Mouse (Mus musculus) neural tube, embryonic 15.5 days (tissue): ENCODE data around the gene Cacna1e. TPM values are rescaled to one million over a fixed set of nuclear protein-coding genes. Genes with fewer than 3 reads are reported as not detected.
A peak's percentile ranks its signal among the peaks of the same experiment; 100 is the strongest.

Source experiments
- ATAC-seq: fragments of 200-750 bp; cut with Nextera tagmentation; 2 replicates; pipeline ENCODE4 v1.8.0; 2017; ENCODE audit warnings: mild to moderate bottlenecking, moderate TSS enrichment, moderate library complexity; ENCODE audit not compliant: low FRiP score
- H3K27ac ChIP-seq: fragments of 300-500 bp; sonication (generic); replicated peaks from 2 replicates; pipeline ENCODE4 v1.5.1; 2015; ENCODE audit warnings: mild to moderate bottlenecking, inconsistent platforms
- H3K27me3 ChIP-seq: fragments of 300-500 bp; sonication (generic); replicated peaks from 2 replicates; pipeline ENCODE4 v1.6.1; 2015; ENCODE audit warnings: inconsistent platforms
- H3K36me3 ChIP-seq: fragments of 300-500 bp; sonication (generic); 2 replicates; pipeline ENCODE4 v1.6.1; 2015; ENCODE audit warnings: inconsistent platforms
- H3K4me1 ChIP-seq: fragments of 300-500 bp; sonication (generic); 2 replicates; pipeline ENCODE4 v1.6.1; 2015; ENCODE audit warnings: inconsistent platforms
- H3K4me2 ChIP-seq: fragments of 300-500 bp; sonication (generic); 2 replicates; pipeline ENCODE4 v1.6.1; 2015; ENCODE audit warnings: inconsistent platforms, mild to moderate bottlenecking, moderate library complexity
- H3K4me3 ChIP-seq: fragments of 300-500 bp; sonication (generic); replicated peaks from 2 replicates; pipeline ENCODE4 v1.5.1; 2015; ENCODE audit warnings: mild to moderate bottlenecking, inconsistent platforms
- H3K9ac ChIP-seq: fragments of 300-500 bp; sonication (generic); replicated peaks from 2 replicates; pipeline ENCODE4 v1.6.1; 2015; ENCODE audit warnings: mild to moderate bottlenecking, inconsistent platforms
- H3K9me3 ChIP-seq: fragments of 300-500 bp; sonication (generic); replicated peaks from 2 replicates; pipeline ENCODE4 v1.6.1; 2016; ENCODE audit warnings: inconsistent platforms
- WGBS: fragments of 180-500 bp; shearing (Covaris S2); methylation state at CpG from one replicate; pipeline ENCODE4 v1.1.7; 2015; ENCODE audit warnings: mixed read lengths; 5-methylcytosine and 5-hydroxymethylcytosine counted together
- polyA plus RNA-seq: library from polyadenylated mRNA; unstranded; fragments of >200 nt; fragmentation: Nextera tagmentation; extraction: Ambion mirVana; gene quantifications from 2 replicates; pipeline ENCODE4 v1.2.1, GENCODE M21; 2015

Gene Cacna1e
- polyA plus RNA-seq, 1 experiment from 2014 or later, result 17.1 TPM

DNA sequence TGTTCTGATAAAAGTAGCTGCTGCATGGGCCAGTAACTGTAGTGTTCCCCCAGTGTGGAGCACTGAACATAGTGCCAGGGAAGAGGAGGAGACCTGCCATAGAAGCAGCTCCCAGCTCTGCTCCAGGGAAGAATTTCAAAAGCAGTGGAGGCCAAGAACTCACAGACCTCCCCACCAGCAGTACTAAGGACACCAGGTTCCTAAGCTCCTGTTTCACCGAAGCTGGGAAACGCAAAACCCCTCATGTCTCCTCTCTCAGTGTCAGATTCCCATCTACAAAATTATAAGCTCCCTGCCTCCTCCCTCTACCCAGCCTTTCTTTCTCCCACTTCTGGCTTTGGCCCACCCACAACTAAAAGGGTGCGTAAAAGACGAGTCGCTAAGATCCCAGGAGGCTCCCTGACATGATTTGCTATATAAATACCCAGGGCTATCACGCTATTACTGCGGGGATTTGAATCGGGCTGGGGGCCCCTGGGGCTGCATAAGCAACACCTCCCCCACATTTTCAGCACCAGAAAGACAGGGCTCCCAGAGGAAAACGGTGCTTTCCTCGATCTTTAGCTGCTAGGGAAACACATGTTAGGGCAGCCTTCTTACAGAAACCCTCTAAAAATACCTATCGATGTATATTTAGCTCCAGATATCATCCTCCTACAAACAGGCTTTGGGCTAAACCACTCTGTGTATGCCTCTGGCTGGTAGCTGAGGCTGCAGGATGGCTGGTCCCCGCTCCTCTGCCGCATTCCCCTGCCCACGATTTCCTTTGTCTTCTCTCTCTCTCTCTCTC, 195.2 kb downstream of the Cacna1e start:
- 33% methylated on average over 14 of the region's 14 CpGs for WGBS

DNA sequence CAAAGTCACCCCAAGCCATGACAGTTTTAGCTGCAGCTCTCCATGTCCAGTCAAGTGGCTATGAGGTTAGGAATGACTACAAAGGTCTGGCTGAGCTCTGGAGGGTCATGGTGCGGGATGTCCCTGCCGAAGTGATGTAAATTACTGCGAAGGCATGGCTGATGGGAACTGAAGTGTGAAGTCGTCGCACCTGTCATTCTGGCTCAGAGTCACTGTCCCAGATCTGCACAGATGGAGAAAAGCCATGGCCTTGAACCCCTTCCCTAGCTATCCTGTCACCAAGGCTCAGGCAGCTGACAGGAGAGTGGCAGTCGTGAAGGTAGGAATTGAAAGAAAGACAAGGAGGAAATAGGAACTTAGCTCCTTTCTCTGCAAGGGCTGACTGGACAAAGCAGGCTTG, 197.4 kb downstream of the Cacna1e start:
- no peak for ATAC-seq
- 76% methylated on average over 6 of the region's 6 CpGs for WGBS

More for the DNA sequence above, 195.2 kb downstream of the Cacna1e start:
- ATAC-seq, result no peak
- H3K9ac ChIP-seq, result no peak overlapping the region
- H3K9me3 ChIP-seq, result no peaks in the 10 kb centered on the region
- 0 out of 2 replicates have a peak overlapping the region, but pooled peaks have one; percentile 27 for H3K4me2 ChIP-seq
- peak overlapping the region; percentile 5; the same call in 1 of the 2 replicates for H3K27ac ChIP-seq
- H3K36me3 ChIP-seq, result no peaks in the 10 kb centered on the region
- no peak overlapping the region for H3K4me3 ChIP-seq
- H3K4me1 ChIP-seq, result peaks cover 6% of the 10 kb centered on the region
- no peaks in the 10 kb centered on the region for H3K27me3 ChIP-seq

DNA sequence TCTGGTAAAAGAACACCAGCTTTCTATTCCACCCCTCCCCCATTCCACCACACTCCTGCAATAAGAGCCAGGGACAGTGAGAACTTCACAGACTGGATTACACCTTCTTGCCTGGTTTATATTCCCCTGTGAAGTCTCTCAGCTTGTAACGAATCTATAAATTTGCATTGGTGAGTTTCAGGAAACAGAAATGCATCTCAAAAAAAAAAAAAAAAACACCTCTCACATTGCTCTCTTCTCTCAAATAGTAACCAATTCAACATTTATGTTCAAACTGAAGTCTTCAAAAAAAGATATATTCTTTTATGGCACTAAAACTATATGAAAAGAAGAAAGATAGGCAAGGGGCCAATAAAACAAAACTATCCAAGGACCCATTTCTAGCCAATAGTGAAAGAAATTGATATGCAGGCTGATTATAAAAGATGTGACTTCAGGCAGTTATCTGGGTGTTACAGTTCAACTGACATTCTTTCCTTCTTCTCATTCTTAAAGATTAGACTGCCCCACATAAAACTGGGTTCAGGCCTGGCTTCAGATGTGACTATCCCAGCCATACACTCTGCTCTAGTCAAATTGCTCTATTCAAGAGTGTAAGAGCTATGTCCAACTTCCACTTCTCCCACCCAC, 200.7 kb downstream of the Cacna1e start:
- Histone ChIP-seq H3K27ac (no peak overlapping the region), H3K9ac (no peak overlapping the region), H3K9me3 (no peaks in the 10 kb centered on the region), H3K4me3 (no peak overlapping the region), H3K4me1 (no peaks in the 10 kb centered on the region), H3K4me2 (no peak overlapping the region), H3K36me3 (no peaks in the 10 kb centered on the region; the same call in 1 of the 2 replicates), H3K27me3 (no peaks in the 10 kb centered on the region)
- no peak for ATAC-seq
- 76% methylated on average over 1 of the region's 1 CpGs for WGBS

More for the DNA sequence above, 197.4 kb downstream of the Cacna1e start:
- H3K4me2 ChIP-seq, result no peak overlapping the region
- no peaks in the 10 kb centered on the region for H3K9me3 ChIP-seq
- H3K36me3 ChIP-seq, result no peaks in the 10 kb centered on the region; the same call in 1 of the 2 replicates
- no peak overlapping the region for H3K4me3 ChIP-seq
- H3K4me1 ChIP-seq, result peaks cover 6% of the 10 kb centered on the region
- no peaks in the 10 kb centered on the region for H3K27me3 ChIP-seq
- H3K27ac ChIP-seq, result no peak overlapping the region
- no peak overlapping the region for H3K9ac ChIP-seq

DNA sequence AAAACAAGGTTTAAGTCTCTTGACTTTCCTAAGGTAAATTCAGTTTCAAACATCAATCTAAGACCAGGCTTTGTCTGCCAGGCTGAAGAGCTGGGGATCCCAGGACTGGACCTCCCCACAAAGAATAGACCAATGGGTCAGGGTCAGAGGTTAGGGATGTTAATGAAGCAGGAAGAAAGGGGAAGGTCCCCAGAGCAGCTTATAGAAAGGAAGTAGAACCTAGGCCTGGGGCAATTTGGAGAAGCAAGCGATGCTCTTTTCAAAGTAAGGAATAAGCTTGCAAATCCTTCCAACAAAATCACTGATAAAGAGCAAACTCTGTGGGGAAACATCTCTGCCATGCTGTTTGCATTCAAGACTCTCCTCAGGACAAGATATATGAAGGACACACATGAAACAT, 205.3 kb downstream of the Cacna1e start:
- Histone ChIP-seq H3K4me3 (no peak overlapping the region), H3K9me3 (no peaks in the 10 kb centered on the region), H3K27me3 (no peaks in the 10 kb centered on the region), H3K36me3 (no peaks in the 10 kb centered on the region; the same call in 1 of the 2 replicates), H3K9ac (no peak overlapping the region), H3K4me1 (no peaks in the 10 kb centered on the region), H3K27ac (no peak overlapping the region), H3K4me2 (no peak overlapping the region)
- no peak for ATAC-seq
- WGBS, result 19% methylated on average over 1 of the region's 1 CpGs

DNA sequence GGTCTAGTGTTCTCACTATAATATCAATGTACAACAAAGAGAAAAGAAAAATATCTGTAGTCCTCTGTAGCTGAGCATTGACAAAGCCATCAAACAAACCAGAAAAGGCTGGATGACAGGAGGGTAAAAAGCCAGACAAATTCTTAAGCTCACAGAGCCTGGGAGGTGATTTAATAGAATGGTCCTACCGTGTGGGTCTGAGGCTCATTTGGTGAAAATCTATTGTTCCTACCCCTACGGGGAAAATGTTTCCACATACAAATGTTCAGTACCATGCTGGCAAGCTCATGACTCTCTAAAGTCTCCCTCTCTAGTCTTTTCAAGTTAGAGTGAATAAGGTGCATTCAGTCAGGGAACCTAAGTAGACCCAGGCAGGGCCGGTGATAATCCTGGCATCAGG, 206.2 kb downstream of the Cacna1e start:
- H3K9ac ChIP-seq, result no peak overlapping the region
- no peak for ATAC-seq

DNA sequence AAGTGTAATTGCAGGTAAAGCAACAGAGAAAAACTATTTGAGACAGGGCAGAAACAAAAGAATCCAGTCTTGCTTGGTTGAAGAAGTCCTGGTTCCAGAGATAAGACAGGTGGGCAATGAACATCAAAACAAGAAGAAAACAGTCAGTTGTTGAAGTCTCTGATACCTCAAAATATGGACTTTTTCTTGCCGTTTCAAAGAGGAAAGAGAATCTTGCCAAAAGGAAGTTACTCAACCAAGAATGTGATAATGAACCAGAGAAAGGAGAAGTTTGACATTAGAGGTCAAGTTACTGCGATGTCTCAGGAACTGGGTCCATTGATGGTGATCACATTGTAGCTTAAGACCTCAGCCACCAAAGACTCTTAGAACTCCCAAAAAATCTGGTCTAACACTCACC, 206.6 kb downstream of the Cacna1e start:
- H3K4me3 ChIP-seq, result no peak overlapping the region
- H3K4me2 ChIP-seq, result no peak overlapping the region
- H3K9ac ChIP-seq, result no peak overlapping the region
- no peaks in the 10 kb centered on the region for H3K4me1 ChIP-seq
- no peaks in the 10 kb centered on the region for H3K9me3 ChIP-seq
- no peaks in the 10 kb centered on the region for H3K36me3 ChIP-seq
- WGBS, result 88% methylated on average over 2 of the region's 2 CpGs
- H3K27me3 ChIP-seq, result no peaks in the 10 kb centered on the region
- H3K27ac ChIP-seq, result no peak overlapping the region
- ATAC-seq, result no peak

More for the DNA sequence above, 206.2 kb downstream of the Cacna1e start:
- Histone ChIP-seq H3K27ac (no peak overlapping the region), H3K9me3 (no peaks in the 10 kb centered on the region), H3K4me2 (no peak overlapping the region), H3K4me1 (no peaks in the 10 kb centered on the region), H3K36me3 (no peaks in the 10 kb centered on the region; the same call in 1 of the 2 replicates), H3K27me3 (no peaks in the 10 kb centered on the region), H3K4me3 (no peak overlapping the region)
- WGBS, result 49% methylated on average over 3 of the region's 3 CpGs

DNA sequence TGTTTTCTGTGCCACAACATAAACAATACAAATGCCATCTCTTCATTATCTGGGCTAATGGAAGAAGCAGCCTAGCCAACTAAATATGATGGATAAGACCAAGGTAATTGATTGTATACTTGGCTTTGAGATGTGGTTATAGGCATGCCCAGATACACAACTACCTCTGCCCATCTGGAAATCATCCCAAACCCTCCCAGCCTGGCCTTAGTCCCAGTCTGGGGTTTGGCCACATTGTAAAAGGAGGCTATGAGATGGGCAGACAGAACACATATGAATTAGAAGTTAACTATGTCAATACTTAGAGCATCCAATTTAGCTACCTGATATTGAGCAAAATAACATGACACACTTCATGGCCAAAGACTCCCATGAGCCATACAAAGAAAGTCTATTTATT, 220.6 kb downstream of the Cacna1e start:
- no peak overlapping the region for H3K4me2 ChIP-seq
- H3K9me3 ChIP-seq, result no peaks in the 10 kb centered on the region
- H3K36me3 ChIP-seq, result no peaks in the 10 kb centered on the region
- no peak for ATAC-seq
- H3K9ac ChIP-seq, result no peak overlapping the region
- H3K27ac ChIP-seq, result no peak overlapping the region
- H3K27me3 ChIP-seq, result no peaks in the 10 kb centered on the region
- no peak overlapping the region for H3K4me3 ChIP-seq
- H3K4me1 ChIP-seq, result peaks cover 24% of the 10 kb centered on the region

DNA sequence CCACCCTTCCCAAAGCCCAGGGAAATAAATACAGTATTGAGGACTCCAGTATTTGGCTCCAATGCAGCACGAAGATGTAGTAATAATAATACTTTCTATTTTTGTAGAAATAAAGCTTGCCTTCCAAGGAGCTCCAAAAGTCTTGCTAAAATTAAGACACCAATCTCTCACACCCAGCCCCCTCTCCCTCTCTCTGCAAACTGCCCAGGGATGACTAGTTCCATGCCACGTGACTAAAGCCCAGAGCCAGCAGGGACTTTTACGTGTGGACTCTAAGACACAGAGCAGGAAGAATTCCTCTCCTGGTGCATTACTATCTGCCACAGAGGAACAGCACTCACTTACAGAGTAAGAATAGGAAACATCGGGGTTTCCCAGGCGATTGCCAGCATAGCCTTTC, 222.3 kb downstream of the Cacna1e start:
- peak; percentile 51; the same call in 1 of the 2 replicates for ATAC-seq
- no peak overlapping the region for H3K4me3 ChIP-seq
- no peaks in the 10 kb centered on the region for H3K36me3 ChIP-seq
- no peak overlapping the region for H3K4me2 ChIP-seq
- 63% methylated on average over 5 of the region's 5 CpGs for WGBS
- no peaks in the 10 kb centered on the region for H3K27me3 ChIP-seq
- peaks cover 24% of the 10 kb centered on the region for H3K4me1 ChIP-seq
- H3K27ac ChIP-seq, result peak overlapping the region; percentile 15; the same call in 1 of the 2 replicates
- no peaks in the 10 kb centered on the region for H3K9me3 ChIP-seq
- no peak overlapping the region for H3K9ac ChIP-seq

DNA sequence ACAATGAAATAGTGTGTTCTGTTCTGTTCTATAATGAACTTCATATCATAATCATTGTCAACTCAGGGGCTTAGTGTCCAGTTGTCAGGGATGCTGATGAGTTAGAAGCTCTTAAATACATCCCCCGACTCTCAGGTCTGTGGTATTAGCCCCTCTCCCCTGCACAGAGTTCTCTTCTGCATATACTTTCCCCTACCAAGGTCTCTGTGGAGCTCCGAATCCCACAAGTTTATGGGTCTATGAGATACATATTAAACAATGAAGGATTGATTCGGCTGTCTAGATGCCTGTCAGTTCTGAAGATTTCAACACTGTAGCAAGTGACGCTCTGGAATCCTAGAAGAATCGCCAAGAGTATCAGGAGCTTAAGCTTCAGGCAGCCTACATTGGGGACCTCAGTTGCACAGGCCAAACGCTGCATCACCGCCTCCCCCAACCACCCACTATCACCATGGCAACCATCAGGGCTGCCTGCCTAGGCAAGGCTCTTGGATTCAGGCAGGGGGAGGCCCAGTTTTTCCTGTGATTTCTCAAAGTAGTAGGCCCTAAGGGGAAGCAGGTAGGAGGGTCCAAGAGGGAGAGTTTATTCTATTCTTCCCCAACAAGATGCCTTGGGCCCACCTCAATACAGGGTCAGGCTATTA, 223.0 kb downstream of the Cacna1e start:
- H3K4me1 ChIP-seq, result peaks cover 24% of the 10 kb centered on the region
- H3K9ac ChIP-seq, result no peak overlapping the region
- no peaks in the 10 kb centered on the region for H3K36me3 ChIP-seq
- no peaks in the 10 kb centered on the region for H3K27me3 ChIP-seq
- H3K4me2 ChIP-seq, result no peak overlapping the region
- H3K27ac ChIP-seq, result peak overlapping the region; percentile 15; the same call in 1 of the 2 replicates
- peak; percentile 84 for ATAC-seq
- WGBS, result 41% methylated on average over 7 of the region's 7 CpGs
- no peaks in the 10 kb centered on the region for H3K9me3 ChIP-seq
- H3K4me3 ChIP-seq, result no peak overlapping the region

DNA sequence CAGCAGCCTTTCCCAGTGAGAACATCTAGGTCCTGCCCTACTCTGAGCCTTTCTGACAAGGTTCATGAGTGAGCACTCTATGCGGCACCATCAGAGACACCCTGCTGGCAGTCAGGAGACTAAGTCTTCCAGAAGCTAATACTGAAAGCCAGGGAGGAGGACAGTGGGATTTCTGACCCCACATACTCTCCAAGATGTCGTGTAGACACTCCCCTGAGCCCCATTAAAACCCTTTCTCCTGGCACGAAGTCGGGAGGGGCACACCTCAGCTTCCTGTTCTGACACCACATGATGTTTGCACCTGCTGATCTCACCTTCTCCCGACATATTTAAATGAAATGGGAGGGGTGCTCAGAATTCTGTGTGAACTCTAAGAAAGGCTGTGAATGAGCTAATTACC, 226.9 kb downstream of the Cacna1e start:
- Histone ChIP-seq H3K27ac (no peak overlapping the region), H3K9me3 (no peaks in the 10 kb centered on the region), H3K36me3 (no peaks in the 10 kb centered on the region), H3K4me1 (peaks cover 13% of the 10 kb centered on the region), H3K4me2 (no peak overlapping the region), H3K4me3 (no peak overlapping the region), H3K9ac (no peak overlapping the region), H3K27me3 (no peaks in the 10 kb centered on the region)
- WGBS, result 62% methylated on average over 5 of the region's 5 CpGs
- no peak for ATAC-seq

DNA sequence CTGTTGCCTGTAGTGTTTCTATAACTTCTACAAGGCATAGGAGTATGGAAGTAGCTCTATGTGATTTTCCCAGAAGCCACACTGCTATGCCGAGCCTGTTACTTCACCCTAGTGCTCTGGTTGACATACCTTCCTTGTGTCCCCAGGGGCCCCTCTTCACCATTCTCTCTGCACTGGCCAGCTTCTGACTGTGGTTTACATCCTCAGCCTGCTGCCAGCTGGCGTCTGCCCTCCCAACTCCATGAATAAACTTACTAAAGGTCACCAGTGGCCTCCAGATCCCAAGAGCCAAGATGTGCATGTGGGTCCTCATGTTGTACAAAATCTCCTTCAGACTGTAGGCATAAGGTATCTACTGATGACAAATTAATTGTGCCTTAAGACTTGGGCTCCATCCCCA, 230.3 kb downstream of the Cacna1e start:
- Histone ChIP-seq H3K4me2 (no peak overlapping the region), H3K4me3 (no peak overlapping the region), H3K4me1 (no peaks in the 10 kb centered on the region), H3K27me3 (no peaks in the 10 kb centered on the region), H3K9ac (no peak overlapping the region), H3K9me3 (no peaks in the 10 kb centered on the region), H3K36me3 (no peaks in the 10 kb centered on the region), H3K27ac (no peak overlapping the region)
- 74% methylated on average over 2 of the region's 2 CpGs for WGBS
- no peak for ATAC-seq
